Mouse (Mus musculus): Measurements from ENCODE around the gene Zbtb20. TPM values are rescaled to one million over a fixed set of nuclear protein-coding genes. Genes with fewer than 3 reads are reported as not detected.

The Zbtb20 gene
- polyA plus RNA-seq, 1 experiment from 2014 or later, result 23.5 TPM

GRCm38 (mm10) chr16:43098666-43099065 is 223.0 kb downstream of the Zbtb20 start:
- Histone ChIP-seq H3K4me1 (ENCODE audit: control insufficient read depth, insufficient read depth, low read length) (no peaks in the 10 kb centered on the region), H3K4me3 (replicated peaks; ENCODE audit: low read length) (no peak overlapping the region), H3K9me3 (replicated peaks; ENCODE audit: control insufficient read depth, low read length) (no peaks in the 10 kb centered on the region), H3K9ac (ENCODE audit: low read length) (no peak overlapping the region), H3K36me3 (ENCODE audit: control insufficient read depth, insufficient read depth, low read length) (no peaks in the 10 kb centered on the region), H3K27me3 (ENCODE audit: control insufficient read depth, insufficient read depth, low read length) (no peaks in the 10 kb centered on the region), H3K27ac (ENCODE audit: low read length) (no peak overlapping the region), H3K4me2 (ENCODE audit: low read depth, low read length) (no peak overlapping the region)
- 78% methylated on average over 5 of the region's 5 CpGs for WGBS
- no peak for ATAC-seq (ENCODE audit: insufficient read depth, low FRiP score)

DNA sequence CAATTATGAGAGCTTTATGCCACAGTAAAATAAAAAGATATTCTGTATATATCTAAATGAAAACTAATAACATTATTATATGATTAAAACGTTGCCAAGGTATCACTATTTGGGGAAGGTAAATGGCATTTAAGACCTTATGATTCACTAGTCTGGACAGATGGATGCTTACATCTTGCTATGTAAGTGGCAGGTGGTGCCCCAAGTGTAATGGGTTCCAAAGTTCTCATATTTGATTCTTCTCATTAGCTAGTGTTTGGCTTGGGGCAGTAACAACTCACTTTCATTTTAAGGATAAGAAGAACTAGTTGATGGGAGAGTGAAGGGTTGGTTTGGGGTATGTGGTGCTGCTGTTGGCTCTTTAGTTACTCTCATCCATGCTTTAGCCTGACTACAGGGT is 235.6 kb downstream of the Zbtb20 start:
- H3K4me1 ChIP-seq (ENCODE audit: control insufficient read depth, insufficient read depth, low read length), result no peaks in the 10 kb centered on the region
- H3K9me3 ChIP-seq (replicated peaks; ENCODE audit: control insufficient read depth, low read length), result no peaks in the 10 kb centered on the region
- H3K4me3 ChIP-seq (replicated peaks; ENCODE audit: low read length), result no peak overlapping the region
- H3K9ac ChIP-seq (ENCODE audit: low read length), result no peak overlapping the region
- H3K27me3 ChIP-seq (ENCODE audit: control insufficient read depth, insufficient read depth, low read length), result no peaks in the 10 kb centered on the region
- H3K27ac ChIP-seq (ENCODE audit: low read length), result no peak overlapping the region
- no peak for ATAC-seq (ENCODE audit: insufficient read depth, low FRiP score)
- H3K36me3 ChIP-seq (ENCODE audit: control insufficient read depth, insufficient read depth, low read length), result no peaks in the 10 kb centered on the region
- 84% methylated on average over 1 of the region's 1 CpGs for WGBS
- H3K4me2 ChIP-seq (ENCODE audit: low read depth, low read length), result no peak overlapping the region

- H3K9me3 ChIP-seq (replicated peaks; ENCODE audit: control insufficient read depth, low read length), result no peaks in the 10 kb centered on the region
- no peak overlapping the region for H3K4me2 ChIP-seq (ENCODE audit: low read depth, low read length)
- no peak overlapping the region for H3K4me3 ChIP-seq (replicated peaks; ENCODE audit: low read length)
- no peak for ATAC-seq (ENCODE audit: insufficient read depth, low FRiP score)
- H3K36me3 ChIP-seq (ENCODE audit: control insufficient read depth, insufficient read depth, low read length), result no peaks in the 10 kb centered on the region
- H3K9ac ChIP-seq (ENCODE audit: low read length), result no peak overlapping the region
- no peaks in the 10 kb centered on the region for H3K4me1 ChIP-seq (ENCODE audit: control insufficient read depth, insufficient read depth, low read length)
- H3K27me3 ChIP-seq (ENCODE audit: control insufficient read depth, insufficient read depth, low read length), result no peaks in the 10 kb centered on the region
- H3K27ac ChIP-seq (ENCODE audit: low read length), result 0 out of 2 replicates have a peak overlapping the region, but pooled peaks have one; percentile 4
- WGBS, result 58% methylated on average over 1 of the region's 1 CpGs
These were observed 238.3 kb downstream of the Zbtb20 start for GRCm38 (mm10) chr16:43113968-43114367.

DNA sequence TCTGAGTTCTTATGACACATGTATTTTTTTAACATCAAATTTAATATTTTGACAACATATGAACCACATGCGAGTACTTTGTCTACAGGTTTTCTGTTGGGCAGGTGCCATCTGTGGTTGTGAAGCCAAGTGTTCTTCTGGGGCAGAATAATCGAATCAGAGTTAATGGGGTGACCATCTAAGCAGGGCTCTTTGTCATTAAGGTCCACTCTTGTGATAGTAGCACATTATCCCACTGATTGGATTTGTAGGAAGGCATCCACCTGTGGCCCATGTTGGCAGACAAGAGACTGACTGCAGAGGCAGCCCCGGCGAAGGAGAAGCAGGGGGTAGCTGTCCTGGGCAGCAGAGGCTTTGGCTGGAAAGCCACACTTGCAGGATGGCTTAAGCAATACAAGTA is 254.3 kb downstream of the Zbtb20 start:
- Histone ChIP-seq H3K27me3 (ENCODE audit: control insufficient read depth, insufficient read depth, low read length) (no peaks in the 10 kb centered on the region), H3K9me3 (replicated peaks; ENCODE audit: control insufficient read depth, low read length) (no peaks in the 10 kb centered on the region), H3K4me3 (replicated peaks; ENCODE audit: low read length) (no peak overlapping the region), H3K4me2 (ENCODE audit: low read depth, low read length) (no peak overlapping the region), H3K27ac (ENCODE audit: low read length) (no peak overlapping the region), H3K36me3 (ENCODE audit: control insufficient read depth, insufficient read depth, low read length) (no peaks in the 10 kb centered on the region), H3K4me1 (ENCODE audit: control insufficient read depth, insufficient read depth, low read length) (no peaks in the 10 kb centered on the region), H3K9ac (ENCODE audit: low read length) (no peak overlapping the region)
- 79% methylated on average over 4 of the region's 4 CpGs for WGBS
- ATAC-seq (ENCODE audit: insufficient read depth, low FRiP score), result no peak

- H3K27ac ChIP-seq (ENCODE audit: low read length), result no peak overlapping the region
- WGBS, result 64% methylated on average over 6 of the region's 6 CpGs
- no peak overlapping the region for H3K4me3 ChIP-seq (replicated peaks; ENCODE audit: low read length)
- no peaks in the 10 kb centered on the region for H3K4me1 ChIP-seq (ENCODE audit: control insufficient read depth, insufficient read depth, low read length)
- no peak overlapping the region for H3K9ac ChIP-seq (ENCODE audit: low read length)
- no peaks in the 10 kb centered on the region for H3K9me3 ChIP-seq (replicated peaks; ENCODE audit: control insufficient read depth, low read length)
- H3K27me3 ChIP-seq (ENCODE audit: control insufficient read depth, insufficient read depth, low read length), result no peaks in the 10 kb centered on the region
- no peak overlapping the region for H3K4me2 ChIP-seq (ENCODE audit: low read depth, low read length)
- H3K36me3 ChIP-seq (ENCODE audit: control insufficient read depth, insufficient read depth, low read length), result no peaks in the 10 kb centered on the region
- no peak for ATAC-seq (ENCODE audit: insufficient read depth, low FRiP score)
These were observed 254.9 kb downstream of the Zbtb20 start for GRCm38 (mm10) chr16:43130583-43130982.

GRCm38 (mm10) chr16:43131077-43131476 is 255.4 kb downstream of the Zbtb20 start:
- no peaks in the 10 kb centered on the region for H3K27me3 ChIP-seq (ENCODE audit: control insufficient read depth, insufficient read depth, low read length)
- no peaks in the 10 kb centered on the region for H3K9me3 ChIP-seq (replicated peaks; ENCODE audit: control insufficient read depth, low read length)
- no peak overlapping the region for H3K4me3 ChIP-seq (replicated peaks; ENCODE audit: low read length)
- H3K4me1 ChIP-seq (ENCODE audit: control insufficient read depth, insufficient read depth, low read length), result no peaks in the 10 kb centered on the region
- ATAC-seq (ENCODE audit: insufficient read depth, low FRiP score), result no peak
- H3K27ac ChIP-seq (ENCODE audit: low read length), result no peak overlapping the region
- no peaks in the 10 kb centered on the region for H3K36me3 ChIP-seq (ENCODE audit: control insufficient read depth, insufficient read depth, low read length)
- no peak overlapping the region for H3K9ac ChIP-seq (ENCODE audit: low read length)
- H3K4me2 ChIP-seq (ENCODE audit: low read depth, low read length), result no peak overlapping the region

DNA sequence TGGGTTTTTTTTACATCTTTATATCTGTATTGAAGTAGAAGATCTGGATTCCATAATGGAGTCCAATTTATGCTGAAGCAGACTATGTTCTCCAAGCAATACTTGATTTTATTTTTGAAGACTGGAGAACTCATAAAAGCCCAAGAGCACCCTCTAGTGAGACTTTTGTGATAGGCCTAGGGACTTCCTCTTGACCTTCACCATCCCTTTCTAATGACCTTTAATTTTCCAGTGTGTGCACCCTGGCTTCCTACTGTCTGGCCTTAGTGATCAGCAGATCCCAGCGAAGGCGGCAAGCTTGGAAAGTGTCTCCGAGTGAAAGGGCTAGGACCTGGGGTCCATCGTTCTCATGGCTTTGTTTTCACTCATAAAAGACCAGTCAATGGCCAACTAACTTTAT is 292.8 kb downstream of the Zbtb20 start:
- no peak overlapping the region for H3K4me3 ChIP-seq (replicated peaks; ENCODE audit: low read length)
- no peak for ATAC-seq (ENCODE audit: insufficient read depth, low FRiP score)

GRCm38 (mm10) chr16:43169273-43169905 is 293.7 kb downstream of the Zbtb20 start:
- H3K4me2 ChIP-seq (ENCODE audit: low read depth, low read length), result no peak overlapping the region
- H3K9ac ChIP-seq (ENCODE audit: low read length), result no peak overlapping the region
- H3K27ac ChIP-seq (ENCODE audit: low read length), result no peak overlapping the region
- H3K4me3 ChIP-seq (replicated peaks; ENCODE audit: low read length), result no peak overlapping the region
- H3K4me1 ChIP-seq (ENCODE audit: control insufficient read depth, insufficient read depth, low read length), result no peaks in the 10 kb centered on the region
- no peaks in the 10 kb centered on the region for H3K9me3 ChIP-seq (replicated peaks; ENCODE audit: control insufficient read depth, low read length)
- H3K27me3 ChIP-seq (ENCODE audit: control insufficient read depth, insufficient read depth, low read length), result no peaks in the 10 kb centered on the region
- ATAC-seq (ENCODE audit: insufficient read depth, low FRiP score), result no peak
- no peaks in the 10 kb centered on the region for H3K36me3 ChIP-seq (ENCODE audit: control insufficient read depth, insufficient read depth, low read length)
- 65% methylated on average over 2 of the region's 2 CpGs for WGBS

More for the DNA sequence above, 292.8 kb downstream of the Zbtb20 start:
- no peaks in the 10 kb centered on the region for H3K9me3 ChIP-seq (replicated peaks; ENCODE audit: control insufficient read depth, low read length)
- H3K4me1 ChIP-seq (ENCODE audit: control insufficient read depth, insufficient read depth, low read length), result no peaks in the 10 kb centered on the region
- no peak overlapping the region for H3K4me2 ChIP-seq (ENCODE audit: low read depth, low read length)
- no peak overlapping the region for H3K9ac ChIP-seq (ENCODE audit: low read length)
- H3K27ac ChIP-seq (ENCODE audit: low read length), result no peak overlapping the region
- no peaks in the 10 kb centered on the region for H3K27me3 ChIP-seq (ENCODE audit: control insufficient read depth, insufficient read depth, low read length)
- no peaks in the 10 kb centered on the region for H3K36me3 ChIP-seq (ENCODE audit: control insufficient read depth, insufficient read depth, low read length)
- WGBS, result 74% methylated on average over 4 of the region's 4 CpGs

DNA sequence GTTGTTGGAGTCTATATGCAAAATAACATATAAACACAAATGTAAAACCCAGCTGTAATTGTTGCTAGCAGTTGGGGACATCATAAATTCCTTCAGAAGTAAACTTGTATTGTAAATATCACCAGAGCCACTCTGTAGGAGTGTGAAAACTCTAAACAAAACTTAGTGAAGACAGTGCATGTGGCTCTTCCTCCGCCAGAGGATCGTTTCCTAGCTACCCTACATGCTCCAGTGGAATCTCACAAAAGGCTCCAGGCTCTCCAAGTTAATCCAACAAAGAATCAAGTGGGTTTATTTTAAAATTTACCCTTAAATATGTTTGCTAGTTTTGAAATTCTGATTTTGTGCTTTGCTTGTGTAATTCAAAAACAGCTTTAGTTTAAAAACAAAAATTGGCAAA is 296.5 kb downstream of the Zbtb20 start:
- 46% methylated on average over 2 of the region's 2 CpGs for WGBS
- no peaks in the 10 kb centered on the region for H3K27me3 ChIP-seq (ENCODE audit: control insufficient read depth, insufficient read depth, low read length)
- no peak for ATAC-seq (ENCODE audit: insufficient read depth, low FRiP score)
- no peaks in the 10 kb centered on the region for H3K36me3 ChIP-seq (ENCODE audit: control insufficient read depth, insufficient read depth, low read length)
- no peak overlapping the region for H3K9ac ChIP-seq (ENCODE audit: low read length)
- no peaks in the 10 kb centered on the region for H3K9me3 ChIP-seq (replicated peaks; ENCODE audit: control insufficient read depth, low read length)
- no peak overlapping the region for H3K27ac ChIP-seq (ENCODE audit: low read length)
- H3K4me1 ChIP-seq (ENCODE audit: control insufficient read depth, insufficient read depth, low read length), result no peaks in the 10 kb centered on the region
- no peak overlapping the region for H3K4me3 ChIP-seq (replicated peaks; ENCODE audit: low read length)
- no peak overlapping the region for H3K4me2 ChIP-seq (ENCODE audit: low read depth, low read length)

Measured in stomach, embryonic 16.5 days (tissue).